Mouse (Mus musculus) c-Kit-positive CD71-positive TER-119-positive erythroid progenitor cells, embryonic 14.5 days (primary cell): Measurements from ENCODE around the gene Fbxo39.

Source experiments
- DNase-seq: peaks from one replicate; pipeline ENCODE4 v3.0.0-alpha.2; 2013; ENCODE audit warnings: low spot score

The Fbxo39 gene

DNA sequence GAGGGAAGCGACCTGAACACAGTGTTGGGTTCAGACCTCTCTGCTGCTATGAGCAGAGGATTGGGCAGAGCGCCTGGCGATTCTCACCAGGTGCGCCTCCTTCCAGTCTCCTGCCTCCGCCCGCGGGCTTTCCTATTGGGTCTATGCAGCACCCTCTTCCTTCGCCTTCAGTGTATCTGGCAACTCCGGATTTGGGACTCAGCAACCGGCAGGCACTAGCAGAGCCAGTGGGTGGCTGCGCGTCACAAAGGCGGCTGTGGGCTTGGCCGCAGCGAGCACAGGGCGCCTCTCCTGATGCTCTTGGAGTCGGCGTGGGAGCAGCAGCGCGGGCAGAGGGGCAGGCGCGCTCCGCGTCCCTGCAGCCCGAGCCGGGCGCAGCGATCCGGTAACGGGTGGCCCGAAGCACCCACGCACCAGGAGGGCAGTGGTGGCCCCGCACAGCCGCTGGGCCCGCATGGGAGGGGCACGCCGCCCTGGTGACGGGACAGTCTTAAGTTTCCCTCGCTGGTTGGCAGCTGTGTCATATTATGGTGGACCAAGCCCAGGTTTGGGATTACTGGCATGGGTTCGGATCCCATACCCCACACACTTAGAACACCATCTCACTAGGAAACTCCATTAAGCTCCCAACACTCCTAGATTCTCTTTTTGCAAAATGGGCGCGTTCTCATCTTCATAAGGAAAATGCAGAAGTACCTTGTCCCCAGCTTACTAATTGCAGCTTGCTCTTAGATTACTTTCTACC, at the start of gene Fbxo39:
Fbxo39 (plus strand) TSS at position 294 of the 745 bp plus-strand sequence.
- DNase-seq = no peak

GRCm38 (mm10) chr11:72265483-72265882, 48.8 kb upstream of the Fbxo39 start:
- DNase-seq = no peak

DNA sequence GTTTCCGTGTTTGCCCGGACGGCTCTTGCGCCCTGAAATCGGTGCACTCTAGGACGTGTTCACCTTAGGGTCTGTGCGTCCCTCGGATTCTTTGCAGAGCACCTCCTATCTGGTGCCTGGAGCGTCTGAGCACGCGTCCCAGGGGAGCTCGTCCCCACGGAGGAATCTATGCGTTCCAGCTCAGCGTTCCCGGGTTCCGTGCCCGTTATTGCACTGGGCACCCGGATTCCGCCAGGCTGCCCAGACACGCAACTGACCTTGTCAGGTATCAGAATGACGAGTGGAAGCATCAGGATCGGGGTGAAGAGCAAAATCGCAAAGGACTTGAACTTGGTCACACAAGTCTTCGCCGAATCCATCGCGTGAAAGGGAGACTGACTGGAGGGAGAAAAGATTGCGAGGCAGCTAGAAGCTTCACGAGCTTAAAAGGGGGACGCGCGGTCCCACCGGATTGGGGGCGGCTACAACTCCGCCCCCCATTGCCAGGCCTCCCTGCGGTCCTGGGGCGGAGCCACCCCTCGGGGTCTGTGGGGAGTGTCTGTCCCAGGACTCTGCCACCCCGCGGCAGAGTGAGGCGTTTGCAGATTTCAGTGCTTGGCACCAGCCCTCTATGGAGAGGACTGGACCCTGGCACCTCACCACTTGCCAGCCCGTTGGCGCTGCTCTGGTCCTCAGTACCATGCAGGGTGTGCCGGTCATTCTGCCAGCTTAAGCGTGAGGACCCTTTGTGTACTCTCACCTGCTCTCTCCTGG, 47.9 kb upstream of the Fbxo39 start:
- no peak for DNase-seq

DNA sequence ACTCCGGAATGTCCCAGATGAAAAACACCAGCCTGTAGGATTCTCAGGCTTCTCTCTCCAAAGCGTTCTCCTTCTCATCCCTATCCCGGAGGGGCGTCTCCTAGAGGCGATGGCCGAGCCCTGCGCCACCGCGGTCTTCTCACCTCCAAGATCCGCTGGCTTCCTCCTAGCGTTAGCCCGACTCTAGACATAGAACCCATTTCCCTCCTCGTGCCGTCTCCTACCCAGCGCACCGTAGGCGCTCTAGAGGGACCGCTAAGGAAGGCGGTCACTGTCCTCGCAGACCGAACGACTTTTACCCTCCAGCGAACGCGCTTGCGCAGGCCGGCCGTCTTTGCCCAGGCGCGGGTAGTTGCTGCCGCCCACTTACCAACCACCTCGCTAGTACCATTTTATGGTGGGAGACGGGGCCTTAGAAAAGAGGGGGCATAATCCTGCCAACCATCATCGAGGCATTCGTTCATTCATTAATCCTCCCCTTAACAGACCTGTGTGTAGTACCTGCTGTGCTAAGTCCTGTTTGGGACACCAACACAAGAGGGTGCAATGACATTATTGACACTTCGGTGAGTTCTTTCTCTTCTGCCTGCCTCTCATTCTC, 47.2 kb upstream of the Fbxo39 start, which contains the start of gene Slc13a5:
Slc13a5 (minus strand) TSS at position 263 of the 601 bp plus-strand sequence.
- no peak for DNase-seq

- DNase-seq = no peak
Observed at GRCm38 (mm10) chr11:72271761-72272160, 42.5 kb upstream of the Fbxo39 start.

GRCm38 (mm10) chr11:72273341-72273740, 40.9 kb upstream of the Fbxo39 start:
- no peak for DNase-seq

DNA sequence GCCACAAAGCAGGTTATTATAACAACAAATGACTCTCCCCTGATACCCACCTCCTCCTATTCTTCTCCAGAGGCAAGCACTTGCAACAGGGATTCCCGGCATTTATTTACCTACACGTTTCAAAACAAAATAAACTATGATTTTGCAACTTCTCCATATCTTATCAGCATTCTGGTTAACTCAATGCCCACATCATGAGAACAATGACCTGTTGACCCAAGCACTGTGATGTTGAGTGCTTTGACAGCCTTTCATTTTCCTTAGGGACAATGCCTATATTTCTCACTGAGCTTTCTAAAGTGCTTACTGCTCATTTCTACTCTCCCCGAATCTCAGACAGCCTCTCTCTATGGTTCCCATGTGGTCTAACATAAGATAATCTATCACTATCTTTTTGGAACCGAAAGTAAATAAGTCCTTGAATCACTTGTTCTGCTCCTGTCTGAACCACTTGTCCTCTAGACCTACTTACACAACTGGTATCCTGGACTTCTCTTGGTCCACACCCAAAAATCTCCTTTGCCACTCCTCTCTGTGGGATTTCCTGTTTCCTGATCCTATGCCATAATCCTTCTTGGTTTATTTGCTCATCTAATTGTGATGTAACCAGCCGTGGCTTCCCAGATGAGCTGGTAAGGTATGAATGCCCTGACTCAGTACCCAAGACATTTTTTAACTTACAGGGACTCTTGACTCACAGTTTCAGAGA, 32.9 kb upstream of the Fbxo39 start:
- DNase-seq = no peak

- DNase-seq = no peak
Observed at GRCm38 (mm10) chr11:72281852-72282400, 32.3 kb upstream of the Fbxo39 start.

- DNase-seq = no peak
Observed at GRCm38 (mm10) chr11:72283486-72284224, 30.6 kb upstream of the Fbxo39 start.

- no peak for DNase-seq
Observed at GRCm38 (mm10) chr11:72284532-72285182, 29.6 kb upstream of the Fbxo39 start.

DNA sequence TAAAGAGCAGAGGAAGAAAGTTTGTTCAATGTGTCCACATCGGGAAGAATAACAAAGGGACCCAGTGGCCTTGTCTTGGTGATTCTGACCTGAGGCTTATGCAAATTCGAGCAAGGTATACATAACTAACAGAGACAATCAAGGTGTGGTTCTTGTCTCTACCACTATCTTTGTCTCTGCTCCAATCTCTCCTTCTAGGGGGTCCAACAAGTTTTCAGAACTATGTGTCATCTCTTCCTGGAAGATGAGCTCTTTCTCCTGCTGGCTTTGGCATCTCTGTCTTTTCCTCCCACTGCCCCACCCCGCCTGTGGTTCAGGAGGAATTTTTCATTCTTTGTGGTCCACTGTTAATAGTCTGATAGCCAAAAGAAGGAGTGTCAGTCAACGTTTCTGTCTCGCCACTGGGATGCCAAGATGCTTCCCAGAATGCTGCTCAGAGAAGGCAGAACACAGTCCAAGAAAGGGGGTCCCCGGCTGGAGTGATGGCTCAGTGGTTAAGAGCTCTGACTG, 28.2 kb upstream of the Fbxo39 start:
- DNase-seq = no peak

DNA sequence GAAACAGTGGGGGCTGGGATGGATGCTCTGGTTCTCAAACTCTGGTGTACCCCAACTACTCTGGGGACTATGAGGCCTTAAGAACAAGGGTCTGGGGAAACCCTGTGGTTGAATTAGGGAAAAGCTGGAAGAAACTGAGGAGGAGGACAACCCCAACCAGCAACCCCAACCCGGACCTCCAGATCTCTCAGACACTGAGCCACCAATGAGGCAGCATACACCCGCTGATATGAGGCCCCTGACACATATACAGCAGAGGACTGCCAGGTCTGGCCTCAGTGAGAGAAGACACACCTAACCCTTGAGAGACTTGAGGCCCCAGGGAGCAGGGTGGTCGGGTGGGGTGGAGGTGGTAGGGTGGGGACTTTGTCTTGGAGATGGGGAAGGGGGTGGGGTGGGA, 27.6 kb upstream of the Fbxo39 start:
- DNase-seq = no peak

DNA sequence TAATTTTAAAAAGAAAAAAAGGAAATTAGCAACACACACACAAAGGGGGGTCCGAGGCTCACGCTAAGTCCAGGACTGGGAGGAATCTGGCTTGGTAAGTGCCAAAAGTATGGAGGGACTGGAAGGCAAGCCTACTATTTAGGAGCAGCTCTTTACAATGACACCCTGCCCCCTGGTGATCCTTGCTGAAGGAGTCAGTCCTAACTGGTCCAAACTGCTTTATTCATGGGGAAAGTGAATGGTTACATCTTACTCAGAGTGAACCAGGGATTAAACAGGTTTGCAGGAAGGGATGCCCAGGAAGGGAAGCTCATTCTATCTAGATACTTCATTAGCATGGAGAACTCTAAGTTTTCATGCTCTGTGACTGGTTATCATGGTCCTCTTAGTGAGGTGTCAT, 27.1 kb upstream of the Fbxo39 start:
- no peak for DNase-seq

DNA sequence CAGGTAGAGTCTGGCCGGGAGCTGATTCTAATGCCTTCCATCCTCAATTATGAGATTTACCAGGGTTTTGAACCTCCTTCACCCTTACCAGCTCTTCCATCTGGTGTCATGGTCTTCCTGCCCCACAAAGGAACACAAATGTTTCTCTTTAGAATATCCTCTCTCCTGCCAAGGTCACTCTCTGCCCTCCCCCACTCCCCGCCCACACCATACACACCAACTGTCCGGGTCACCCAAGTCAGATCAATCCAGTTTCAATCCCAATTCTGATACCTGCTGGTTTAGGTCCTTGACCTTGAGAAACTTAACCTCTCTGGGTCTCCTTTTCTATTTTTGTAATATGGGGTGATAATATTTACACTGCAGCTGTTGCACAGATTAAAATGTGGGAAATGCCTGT, 26.7 kb upstream of the Fbxo39 start:
- no peak for DNase-seq

DNA sequence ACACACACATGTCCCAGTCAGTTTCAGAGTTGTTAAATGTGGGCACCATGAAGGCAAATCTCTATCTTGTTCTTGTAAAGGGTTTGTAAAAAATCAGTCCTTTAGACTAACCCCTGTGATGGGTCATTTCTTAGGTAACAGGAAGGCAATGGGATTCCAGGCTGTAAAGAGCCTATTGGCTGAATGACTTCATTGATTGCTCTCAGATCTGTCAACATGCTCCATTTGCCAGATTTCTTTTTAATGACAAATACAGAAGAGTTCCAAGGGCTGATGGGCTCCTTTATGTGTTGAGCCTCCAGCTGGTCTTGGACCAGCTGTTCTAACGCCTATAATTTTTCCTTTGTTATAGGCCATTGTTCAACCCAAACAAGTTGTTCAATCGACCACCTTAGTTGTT, 21.1 kb upstream of the Fbxo39 start:
- DNase-seq = no peak

GRCm38 (mm10) chr11:72301334-72301733, 12.9 kb upstream of the Fbxo39 start, which contains the start of gene Xaf1:
Gene Xaf1, plus strand, starts transcription at chr11:72301629.
- no peak for DNase-seq

- DNase-seq = no peak
Observed at GRCm38 (mm10) chr11:72302230-72302629, 12.0 kb upstream of the Fbxo39 start.

GRCm38 (mm10) chr11:72307461-72307860, 6.8 kb upstream of the Fbxo39 start:
- no peak for DNase-seq

DNA sequence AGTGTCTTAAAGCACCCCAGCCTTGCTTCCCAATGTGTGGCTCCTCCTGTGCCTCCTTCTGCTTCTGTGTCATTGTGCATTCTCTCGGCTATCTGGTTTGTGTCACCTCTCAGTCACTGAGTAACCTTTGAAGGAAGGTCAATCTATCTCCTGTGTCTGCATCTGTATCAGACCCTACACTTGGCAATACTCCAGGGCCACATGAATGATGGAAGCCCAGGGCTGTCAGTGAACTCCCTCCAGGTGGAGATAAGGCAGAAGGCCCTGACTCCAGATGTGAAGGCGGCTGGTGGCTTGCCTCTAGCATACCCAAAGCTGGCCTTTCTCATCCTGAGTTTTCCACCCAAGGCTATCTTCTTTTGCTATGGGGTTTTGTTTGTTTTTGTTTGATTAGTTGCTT, 5.3 kb upstream of the Fbxo39 start:
- DNase-seq = no peak

- no peak for DNase-seq
Observed at GRCm38 (mm10) chr11:72310491-72310890, 3.8 kb upstream of the Fbxo39 start.
